Mouse (Mus musculus): ENCODE results near the gene Cpeb2.

Gene Cpeb2

GRCm38 (mm10) chr5:43232480-43233315 lies at the start of gene Cpeb2:
Gene Cpeb2, plus strand, starts transcription at chr5:43233170.
- peak; percentile 82 to 90 for DNase-seq (ENCODE audit: low spot score in 2 of 2)

- no peak for DNase-seq (ENCODE audit: low spot score in 2 of 2)
Observed at GRCm38 (mm10) chr5:43183556-43183955, 49.4 kb upstream of the Cpeb2 start.

- DNase-seq (ENCODE audit: low spot score in 2 of 2) = no peak
Observed at GRCm38 (mm10) chr5:43184834-43185233, 48.1 kb upstream of the Cpeb2 start.

- DNase-seq (ENCODE audit: low spot score in 2 of 2) = no peak
Observed at GRCm38 (mm10) chr5:43185478-43185877, 47.5 kb upstream of the Cpeb2 start.

GRCm38 (mm10) chr5:43200686-43201085 lies 32.3 kb upstream of the Cpeb2 start:
- no peak for DNase-seq (ENCODE audit: low spot score in 2 of 2)

- DNase-seq (ENCODE audit: low spot score in 2 of 2) = no peak
Observed at GRCm38 (mm10) chr5:43206495-43207053, 26.4 kb upstream of the Cpeb2 start.

- DNase-seq (ENCODE audit: low spot score in 2 of 2) = no peak
Observed at GRCm38 (mm10) chr5:43217468-43217867, 15.5 kb upstream of the Cpeb2 start.

- DNase-seq (ENCODE audit: low spot score in 2 of 2) = no peak
Observed at GRCm38 (mm10) chr5:43217987-43218846, 14.8 kb upstream of the Cpeb2 start.

GRCm38 (mm10) chr5:43218847-43219132 lies 14.2 kb upstream of the Cpeb2 start:
- DNase-seq (ENCODE audit: low spot score in 2 of 2) = no peak

GRCm38 (mm10) chr5:43223359-43223758 lies 9.6 kb upstream of the Cpeb2 start:
- DNase-seq (ENCODE audit: low spot score in 2 of 2) = no peak

- DNase-seq (ENCODE audit: low spot score in 2 of 2) = no peak
Observed at GRCm38 (mm10) chr5:43224245-43224644, 8.7 kb upstream of the Cpeb2 start.

- no peak for DNase-seq (ENCODE audit: low spot score in 2 of 2)
Observed at GRCm38 (mm10) chr5:43226160-43226559, 6.8 kb upstream of the Cpeb2 start.

GRCm38 (mm10) chr5:43227607-43228006 lies 5.4 kb upstream of the Cpeb2 start:
- no peak for DNase-seq (ENCODE audit: low spot score in 2 of 2)

- DNase-seq (ENCODE audit: low spot score in 2 of 2) = no peak
Observed at GRCm38 (mm10) chr5:43231061-43231460, 1.9 kb upstream of the Cpeb2 start.

- DNase-seq (ENCODE audit: low spot score in 2 of 2) = no peak
Observed at GRCm38 (mm10) chr5:43232149-43232479, 856 bp upstream of the Cpeb2 start.

GRCm38 (mm10) chr5:43233316-43234181 lies 579 bp downstream of the Cpeb2 start:
- DNase-seq (ENCODE audit: low spot score in 2 of 2) = peak; percentile 71 to 85

GRCm38 (mm10) chr5:43234321-43235185 lies 1.6 kb downstream of the Cpeb2 start:
- DNase-seq (ENCODE audit: low spot score in 2 of 2) = peak; percentile 27 to 75

GRCm38 (mm10) chr5:43235186-43235785 lies 2.3 kb downstream of the Cpeb2 start:
- DNase-seq (ENCODE audit: low spot score in 2 of 2) = peak in 1 of 2 experiments; percentile 22

- DNase-seq (ENCODE audit: low spot score in 2 of 2) = no peak
Observed at GRCm38 (mm10) chr5:43235997-43236396, 3.0 kb downstream of the Cpeb2 start.

- DNase-seq (ENCODE audit: low spot score in 2 of 2) = no peak
Observed at GRCm38 (mm10) chr5:43236476-43236875, 3.5 kb downstream of the Cpeb2 start.

Measured in spleen, postnatal 4 days (tissue).